30 mouse cellular contexts compared by ENCODE assay signal in genomic region chr3:55122336-55122870, GRCm38 (mm10). TPM values are rescaled to one million over a fixed set of nuclear protein-coding genes. Genes with fewer than 3 reads are reported as not detected.
DNase-seq lines count a peak whose midpoint lies in the region; ATAC-seq and TF ChIP-seq lines count a peak whose summit lies in the region.
"Had no signal": no experiment of that assay in that cellular context is flagged by ENCODE, and none has a peak within 500 bp of the region (broad histone marks: within the 10 kb centered on the region; RNA-seq: fewer than 3 reads in every experiment).

No protein-coding gene starts in this region.

- no peaks in the 10 kb centered on the region for H3K27me3 ChIP-seq in myocyte (ENCODE audit: control insufficient read depth, insufficient read depth, insufficient read length)
- H3K27me3 ChIP-seq: embryonic facial prominence, embryonic 12.5 days; forebrain, embryonic 15.5 days; heart, embryonic 12.5 days; Patski had no signal

- ATAC-seq in CD4-positive, CD25-positive, alpha-beta regulatory T cell, adult 4 months: no peak
- ATAC-seq: activated CD4-positive, CD25-positive, alpha-beta regulatory T cell, adult 4 months; forebrain, embryonic 15.5 days; intestine, embryonic 16.5 days; Patski had no signal

- peaks cover 90% of the 10 kb centered on the region for H3K36me3 ChIP-seq in myocyte (ENCODE audit: control insufficient read depth, insufficient read depth)

- peak; percentile 62 for DNase-seq in adrenal gland, adult 2 months
- no peak for DNase-seq in adrenal gland, adult 18-20 months (ENCODE audit: low spot score in 2 of 2)
- DNase-seq in MN1 (ENCODE audit: low spot score): peak; percentile 25
- DNase-seq in adrenal gland, postnatal 25 days: peak; percentile 10
- DNase-seq in left cerebral cortex, postnatal 36 days (ENCODE audit: low spot score in 2 of 2): no peak
- DNase-seq in natural killer cell, adult 2 months (ENCODE audit: low spot score in 2 of 2): no peak
- DNase-seq: B cell, adult 2 months; cerebellum, adult 11 months; cerebellum, adult 8-10 months; cerebellum, postnatal 14 days; gastrocnemius, postnatal 36 days; heart, adult 2 months; kidney, adult 2 months had no signal

- H3K4me2 ChIP-seq in myocyte (ENCODE audit: low read depth): no peak overlapping the region
- H3K4me2 ChIP-seq: embryonic facial prominence, embryonic 12.5 days; forebrain, embryonic 15.5 days; heart, embryonic 12.5 days; hindbrain, embryonic 14.5 days had no signal

- H3ac ChIP-seq in myocyte (ENCODE audit: control insufficient read depth, insufficient read length): no peak overlapping the region

- H3K79me2 ChIP-seq in myocyte (ENCODE audit: control insufficient read depth, insufficient read depth): peaks cover 37% of the 10 kb centered on the region

- intact Hi-C loops in left cerebral cortex, postnatal 36 days (cut with DNase I): no loop called here

- no peak for TF ChIP-seq POLR2A in myocyte (IDR thresholded peaks at IDR 0.05; ENCODE audit: insufficient read length, low read depth)

- H3K4me3 ChIP-seq in myocyte: no peak overlapping the region
- H3K4me3 ChIP-seq: embryonic facial prominence, embryonic 12.5 days; forebrain, embryonic 15.5 days; heart, adult 2 months; heart, embryonic 12.5 days; hindbrain, embryonic 10.5 days had no signal

TF ChIP-seq in myocyte, 11 proteins besides CTCF, POLR2A, EP300 and RAD21:
- TF ChIP-seq USF1 (IDR thresholded peaks at IDR 0.05; ENCODE audit: low read depth) (peak; percentile 11), SRF (IDR thresholded peaks at IDR 0.05; ENCODE audit: control insufficient read depth, insufficient read length, low read depth) (no peak)
TF ChIP-seq in myocyte: peak in this region for 1.

RNA-seq across cellular contexts. Expression of gene Spg20, which starts 10.5 kb away (rescaled TPM):
- 10 to 100 TPM; 52.2 to 60.9 TPM for total RNA-seq in adrenal gland, adult 2 months (2021)
- polyA plus RNA-seq in adrenal gland, adult 2 months (2012; rRNA removed): 13.2 and 15.2 TPM in 2 replicates
- 10 to 100 TPM; 38.7 to 59.3 TPM for total RNA-seq in adrenal gland, adult 18-20 months (2021)
- 40.9 and 57.9 TPM in 2 replicates for total RNA-seq in adrenal gland, postnatal 25 days (2021)
- polyA plus RNA-seq in myocyte (2012; fragmentation: generic; extraction: Trizol): 49.3 TPM
- total RNA-seq in left cerebral cortex, postnatal 36 days (2021): 10 to 100 TPM; 26.1 to 34.3 TPM
- polyA plus RNA-seq in CD4-positive, CD25-positive, alpha-beta regulatory T cell, adult 4 months (2017; shearing (Covaris generic)): 10 to 100 TPM; 21.3 to 24.7 TPM

RNA-seq across cellular contexts. Expression of gene Ccdc169, which starts 14.7 kb away (rescaled TPM):
- total RNA-seq in adrenal gland, adult 2 months (2021): under 1 TPM in 1 of 2 experiments, not detected in 1; 0.26 TPM
- not detected in 2 replicates for polyA plus RNA-seq in adrenal gland, adult 2 months (2012; rRNA removed)
- not detected for total RNA-seq in adrenal gland, adult 18-20 months (2021)
- not detected in 2 replicates for total RNA-seq in adrenal gland, postnatal 25 days (2021)
- polyA plus RNA-seq in myocyte (2012; fragmentation: generic; extraction: Trizol): 0.12 TPM
- total RNA-seq in left cerebral cortex, postnatal 36 days (2021): under 1 TPM; 0.15 to 0.27 TPM
- polyA plus RNA-seq in CD4-positive, CD25-positive, alpha-beta regulatory T cell, adult 4 months (2017; shearing (Covaris generic)): not detected
- total RNA-seq: gastrocnemius, adult 8-10 months; heart, adult 2 months had no signal
- polyA plus RNA-seq: activated CD4-positive, CD25-positive, alpha-beta regulatory T cell, adult 4 months; heart, adult 2 months; heart, embryonic 16.5 days; hindbrain, embryonic 14.5 days; intestine, embryonic 16.5 days had no signal

RNA-seq across cellular contexts. Expression of gene Sohlh2, which starts 59.4 kb away (rescaled TPM):
- total RNA-seq in adrenal gland, adult 2 months (2021): not detected
- polyA plus RNA-seq in adrenal gland, adult 2 months (2012; rRNA removed): not detected in 2 replicates
- not detected for total RNA-seq in adrenal gland, adult 18-20 months (2021)
- total RNA-seq in adrenal gland, postnatal 25 days (2021): not detected in 2 replicates
- polyA plus RNA-seq in myocyte (2012; fragmentation: generic; extraction: Trizol): 3.1 TPM
- total RNA-seq in left cerebral cortex, postnatal 36 days (2021): not detected
- not detected for polyA plus RNA-seq in CD4-positive, CD25-positive, alpha-beta regulatory T cell, adult 4 months (2017; shearing (Covaris generic))
- total RNA-seq: gastrocnemius, adult 8-10 months; gastrocnemius, postnatal 36 days; heart, adult 2 months; heart, postnatal 25 days; MEL had no signal
- polyA plus RNA-seq: activated CD4-positive, CD25-positive, alpha-beta regulatory T cell, adult 4 months; brain, embryonic 14.5 days; cortical plate, adult 2 months; embryonic facial prominence, embryonic 12.5 days; forebrain, embryonic 11.5 days; forebrain, embryonic 15.5 days; heart, adult 2 months; hindbrain, embryonic 10.5 days; intestine, embryonic 16.5 days; kidney, adult 2 months; Patski had no signal

Comparison
In these comparisons a context has a peak if more than half of its experiments do, and no peak if none do; other contexts are left out.
1. DNase-seq: peak in adrenal gland, adult 2 months (single experiment), MN1 (single experiment) and adrenal gland, postnatal 25 days (single experiment); none in adrenal gland, adult 18-20 months (0 of 2), left cerebral cortex, postnatal 36 days (0 of 2) and natural killer cell, adult 2 months (0 of 2).